8 mouse cellular contexts compared by ENCODE assay signal in genomic region chr13:32964989-32965811, GRCm38 (mm10). TPM values are rescaled to one million over a fixed set of nuclear protein-coding genes. Genes with fewer than 3 reads are reported as not detected.
DNase-seq lines count a peak whose midpoint lies in the region; ATAC-seq lines count a peak whose summit lies in the region.

TSS of gene Serpinb6b (plus strand) at chr13:32965209.

- H3K4me1 ChIP-seq in embryonic facial prominence, embryonic 15.5 days: peaks cover 5% of the 10 kb centered on the region
- H3K4me1 ChIP-seq in megakaryocyte, embryonic 14.5 days: peaks cover 65% of the 10 kb centered on the region

- ATAC-seq in embryonic facial prominence, embryonic 15.5 days (ENCODE audit: insufficient number of reproducible peaks, low FRiP score, low TSS enrichment, low read depth): no peak

- H3K36me3 ChIP-seq in embryonic facial prominence, embryonic 15.5 days: no peaks in the 10 kb centered on the region
- H3K36me3 ChIP-seq in megakaryocyte, embryonic 14.5 days (replicated peaks; ENCODE audit: low read length): peaks cover 6% of the 10 kb centered on the region

- H3K4me2 ChIP-seq in embryonic facial prominence, embryonic 15.5 days (replicated peaks): peak within 1 kb of the TSS; percentile 51

- no peak within 1 kb of the TSS for H3K27ac ChIP-seq in embryonic facial prominence, embryonic 15.5 days (replicated peaks)

- H3K4me3 ChIP-seq in embryonic facial prominence, embryonic 15.5 days (replicated peaks): peak within 1 kb of the TSS; percentile 37
- peak within 1 kb of the TSS; percentile 91 for H3K4me3 ChIP-seq in megakaryocyte, embryonic 14.5 days (replicated peaks)

- DNase-seq in A20 (ENCODE audit: low read depth, low spot score) (peak; percentile 49), R1 (ENCODE audit: low read depth, low spot score) (peak; percentile 24)
- peak; percentile 60 to 68 for DNase-seq in heart, postnatal 10 days
- DNase-seq in kidney, postnatal 25 days: peak; percentile 49 to 73
- peak; percentile 57 to 63 for DNase-seq in spleen, postnatal 10 days (ENCODE audit: low spot score in 2 of 2)
- no peak for DNase-seq in layer of hippocampus, postnatal 25 days (ENCODE audit: extremely low spot score in 1 of 2, low spot score in 1 of 2)

- 28% methylated on average over 16 of the region's 16 CpGs for WGBS in embryonic facial prominence, embryonic 15.5 days

- intact Hi-C loops in heart, postnatal 10 days (cut with DNase I): loop anchor here (1.0 to 2.0 kb wide), 2 partner anchors 52 to 62 kb away; no protein-coding TSS in a partner anchor

- 0 out of 2 replicates have a peak within 1 kb of the TSS, but pooled peaks have one; percentile 31 for H3K9ac ChIP-seq in embryonic facial prominence, embryonic 15.5 days

- H3K9me3 ChIP-seq in embryonic facial prominence, embryonic 15.5 days (replicated peaks): no peaks in the 10 kb centered on the region; the same call in 1 of the 2 replicates
- 0 out of 2 replicates have a peak, but pooled peaks cover under 1% of the 10 kb centered on the region for H3K9me3 ChIP-seq in megakaryocyte, embryonic 14.5 days

- H3K27me3 ChIP-seq in embryonic facial prominence, embryonic 15.5 days: no peaks in the 10 kb centered on the region
- no peaks in the 10 kb centered on the region for H3K27me3 ChIP-seq in megakaryocyte, embryonic 14.5 days (replicated peaks)

RNA-seq across cellular contexts. Expression of gene Serpinb6b, which starts in this region (rescaled TPM):
- 2.3 and 2.5 TPM in 2 replicates for polyA plus RNA-seq in embryonic facial prominence, embryonic 15.5 days (2015; fragmentation: Nextera tagmentation; extraction: Ambion mirVana)
- 10 to 100 TPM; 23.9 to 33.8 TPM for total RNA-seq in heart, postnatal 10 days (2021)
- 0.19 TPM in 1 of 2 replicates, not detected in the other for polyA plus RNA-seq in megakaryocyte, embryonic 14.5 days (2012; ENCODE audit: insufficient read depth, low replicate concordance)
- 1 to 10 TPM in 1 of 2 experiments, under 1 TPM in 1; 0.99 to 1.2 TPM for total RNA-seq in layer of hippocampus, postnatal 25 days (2021)

Comparison
In these comparisons a context has a peak if more than half of its experiments do, and no peak if none do; other contexts are left out.
1. RNA of gene Serpinb6b (total RNA-seq): 23.9 to 33.8 TPM in heart, postnatal 10 days; 0.99 to 1.2 TPM in layer of hippocampus, postnatal 25 days; every median in the first group is over 10 times any median in the second.
2. DNase-seq: peak in A20 (single experiment), R1 (single experiment), heart, postnatal 10 days (2 of 2), kidney, postnatal 25 days (2 of 2) and spleen, postnatal 10 days (2 of 2); none in layer of hippocampus, postnatal 25 days (0 of 2).